Mouse (Mus musculus) cerebellum, adult 2 months (tissue): ENCODE measurements around the gene Selenof.

Experiments
- CTCF ChIP-seq: fragments of 200-500 bp; IDR thresholded peaks from 2 replicates; pipeline ENCODE4 v1.5.1; 2011; ENCODE audit warnings: low read depth, mild to moderate bottlenecking, control low read depth, low read length, moderate library complexity, borderline replicate concordance; ENCODE audit not compliant: insufficient read depth
- POLR2A ChIP-seq: fragments of 200-500 bp; IDR thresholded peaks from 2 replicates; pipeline ENCODE4 v1.6.1; 2011; ENCODE audit warnings: low read length, control low read depth, borderline replicate concordance; ENCODE audit not compliant: insufficient read depth

DNA sequence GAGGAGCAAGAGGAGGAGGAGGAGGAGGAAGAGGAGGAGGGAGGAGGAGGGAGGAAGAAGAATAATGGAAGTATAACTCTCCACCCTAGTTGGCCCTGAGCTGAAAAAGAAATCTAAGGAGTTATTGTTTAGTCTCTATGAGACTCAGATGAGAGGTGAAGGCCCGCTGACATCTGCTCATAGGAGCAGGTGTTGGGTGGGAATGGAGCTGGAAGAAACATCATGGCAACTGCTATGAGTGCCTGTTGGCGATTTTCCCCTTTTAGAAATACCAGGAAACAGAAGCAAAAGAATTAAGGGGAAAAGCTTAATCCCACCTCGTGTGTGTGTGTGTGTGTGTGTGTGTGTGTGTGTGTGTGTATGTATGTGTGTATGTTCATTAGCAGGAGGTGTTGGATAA is 69.3 kb downstream of the Selenof start:
- TF ChIP-seq CTCF (no peak), POLR2A (no peak)
